ENCODE assay signal across 20 mouse cellular contexts in the genomic region with DNA sequence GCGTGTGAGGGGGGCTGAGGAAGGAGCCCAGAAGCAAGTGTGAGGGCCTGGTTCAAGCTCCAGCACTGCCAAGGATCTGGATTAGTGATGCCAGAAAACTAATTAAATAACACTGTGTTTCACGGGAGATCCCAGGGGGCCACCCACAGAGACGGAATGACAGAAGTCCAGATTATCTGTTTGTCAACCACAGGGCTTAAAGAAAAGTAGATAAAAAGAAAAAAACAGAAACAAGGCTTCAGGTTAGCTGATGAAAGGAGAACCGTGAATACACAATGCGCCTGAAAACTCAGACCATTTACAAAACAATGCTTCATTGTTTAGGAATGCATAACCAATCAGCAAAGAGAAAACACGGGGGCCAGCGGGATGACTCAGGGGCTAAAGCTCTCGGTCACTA. TPM values are rescaled to one million over a fixed set of nuclear protein-coding genes. Genes with fewer than 3 reads are reported as not detected.
A peak's percentile ranks its signal among the peaks of the same experiment; 100 is the strongest.
DNase-seq lines count a peak whose midpoint lies in the region; ATAC-seq lines count a peak whose summit lies in the region.
"Had no signal": no experiment of that assay in that cellular context is flagged by ENCODE, and none has a peak within 500 bp of the region (broad histone marks: within the 10 kb centered on the region; RNA-seq: fewer than 3 reads in every experiment).

No protein-coding gene starts in this region.

- no peaks in the 10 kb centered on the region for H3K36me3 ChIP-seq in embryonic facial prominence, embryonic 14.5 days (ENCODE audit: control insufficient read depth, insufficient read depth, low read length)
- H3K36me3 ChIP-seq: kidney, embryonic 15.5 days; limb, embryonic 10.5 days; liver, embryonic 13.5 days; stomach, embryonic 15.5 days had no signal

- H3K4me1 ChIP-seq in embryonic facial prominence, embryonic 14.5 days (ENCODE audit: control insufficient read depth, insufficient read depth, low read length), result peaks cover 5% of the 10 kb centered on the region; the same call in 1 of the 2 replicates
- H3K4me1 ChIP-seq: liver, embryonic 13.5 days had no signal

- 6% methylated on average over 8 of the region's 8 CpGs for WGBS in embryonic facial prominence, embryonic 14.5 days

- H3K27me3 ChIP-seq in embryonic facial prominence, embryonic 14.5 days (replicated peaks; ENCODE audit: control insufficient read depth, insufficient read depth, low read length), result peaks cover 16% of the 10 kb centered on the region

- H3K4me3 ChIP-seq in embryonic facial prominence, embryonic 14.5 days (ENCODE audit: low read depth, low read length), result no peak overlapping the region
- H3K4me3 ChIP-seq: erythroblast, embryonic 14.5 days; kidney, embryonic 15.5 days; limb, embryonic 10.5 days; liver, embryonic 13.5 days; neural tube, embryonic 12.5 days; stomach, embryonic 15.5 days had no signal

- no peaks in the 10 kb centered on the region for H3K9me3 ChIP-seq in embryonic facial prominence, embryonic 14.5 days (ENCODE audit: control insufficient read depth, low read length)
- H3K9me3 ChIP-seq: kidney, embryonic 15.5 days; limb, embryonic 10.5 days; liver, embryonic 13.5 days; neural tube, embryonic 12.5 days; stomach, embryonic 15.5 days had no signal

- peak; percentile 27 to 37 for DNase-seq in cerebellum, adult 18-20 months
- no peak for DNase-seq in cerebellum, adult 11 months
- DNase-seq in heart, adult 11 months, result peak; percentile 28
- DNase-seq in heart, adult 8-10 months (ENCODE audit: low spot score), result no peak
- DNase-seq in ES-CJ7 (ENCODE audit: low read depth, low spot score), result peak; percentile 95
- DNase-seq in embryonic facial prominence, embryonic 14.5 days (ENCODE audit: low spot score), result peak; percentile 26
- no peak for DNase-seq in layer of hippocampus, postnatal 36 days
- DNase-seq: heart, postnatal 10 days; layer of hippocampus, adult 9-11 months; liver, embryonic 13.5 days; lung, postnatal 10 days; thymus, postnatal 14 days had no signal

- ATAC-seq in embryonic facial prominence, embryonic 14.5 days (ENCODE audit: low read depth), result no peak
- no peak for ATAC-seq in megakaryocyte progenitor cell, adult 5-6 weeks (replicated peaks; ENCODE audit: poor library complexity)
- ATAC-seq: inflammation-experienced regulatory T-cells, adult 6 months had no signal

- no peak overlapping the region for H3K9ac ChIP-seq in embryonic facial prominence, embryonic 14.5 days (ENCODE audit: low read depth, low read length)
- H3K9ac ChIP-seq: kidney, embryonic 15.5 days; liver, embryonic 13.5 days; neural tube, embryonic 12.5 days; stomach, embryonic 15.5 days had no signal

- H3K4me2 ChIP-seq in embryonic facial prominence, embryonic 14.5 days (ENCODE audit: low read depth, low read length), result no peak overlapping the region
- H3K4me2 ChIP-seq: kidney, embryonic 15.5 days; liver, embryonic 13.5 days; neural tube, embryonic 12.5 days; stomach, embryonic 15.5 days had no signal

- no peak overlapping the region for H3K27ac ChIP-seq in embryonic facial prominence, embryonic 14.5 days (replicated peaks; ENCODE audit: low read depth, low read length)
- H3K27ac ChIP-seq: kidney, embryonic 15.5 days; limb, embryonic 10.5 days; liver, embryonic 13.5 days; neural tube, embryonic 12.5 days; stomach, embryonic 15.5 days had no signal

RNA-seq across cellular contexts. Expression of gene Ap3b2, which starts 12.9 kb away (rescaled TPM):
- not detected for total RNA-seq in heart, adult 8-10 months (2022)
- polyA plus RNA-seq in embryonic facial prominence, embryonic 14.5 days (2014; fragmentation: Nextera tagmentation; extraction: Ambion mirVana), result 4.9 and 7.2 TPM in 2 replicates
- total RNA-seq in layer of hippocampus, postnatal 36 days (2021), result 100 to 1,000 TPM; 163 to 170 TPM
- not detected in 2 replicates for total RNA-seq in megakaryocyte progenitor cell, adult 5-6 weeks (2015)
- total RNA-seq in megakaryocyte progenitor cell, adult 5-6 weeks (2017), result not detected in 2 replicates
- total RNA-seq: granulocyte monocyte progenitor cell, adult 5-6 weeks had no signal
- polyA plus RNA-seq: erythroblast, embryonic 14.5 days; inflammation-experienced regulatory T-cells, adult 6 months had no signal

RNA-seq across cellular contexts. Expression of gene BC048679, which starts 17.3 kb away (rescaled TPM):
- under 1 TPM in 1 of 4 experiments, not detected in 3; 0.80 TPM for total RNA-seq in heart, adult 8-10 months (2022)
- polyA plus RNA-seq in embryonic facial prominence, embryonic 14.5 days (2014; fragmentation: Nextera tagmentation; extraction: Ambion mirVana), result not detected in 2 replicates
- total RNA-seq in layer of hippocampus, postnatal 36 days (2021), result not detected
- not detected in 2 replicates for total RNA-seq in megakaryocyte progenitor cell, adult 5-6 weeks (2015)
- total RNA-seq in megakaryocyte progenitor cell, adult 5-6 weeks (2017), result not detected in 2 replicates
- total RNA-seq: granulocyte monocyte progenitor cell, adult 5-6 weeks; heart, postnatal 10 days had no signal
- polyA plus RNA-seq: erythroblast, embryonic 14.5 days; inflammation-experienced regulatory T-cells, adult 6 months; kidney, embryonic 15.5 days; limb, embryonic 10.5 days; liver, embryonic 13.5 days; neural tube, embryonic 12.5 days; stomach, embryonic 15.5 days had no signal

RNA-seq across cellular contexts. Expression of gene Cpeb1, which starts 25.5 kb away (rescaled TPM):
- total RNA-seq in heart, adult 8-10 months (2022), result 10 to 100 TPM; 16.6 to 21.5 (median 20.8) TPM
- polyA plus RNA-seq in embryonic facial prominence, embryonic 14.5 days (2014; fragmentation: Nextera tagmentation; extraction: Ambion mirVana), result 2.4 and 3.4 TPM in 2 replicates
- 100 to 1,000 TPM; 108 to 115 TPM for total RNA-seq in layer of hippocampus, postnatal 36 days (2021)
- total RNA-seq in megakaryocyte progenitor cell, adult 5-6 weeks (2015), result not detected in 2 replicates
- not detected in 2 replicates for total RNA-seq in megakaryocyte progenitor cell, adult 5-6 weeks (2017)
- total RNA-seq: granulocyte monocyte progenitor cell, adult 5-6 weeks had no signal
- polyA plus RNA-seq: erythroblast, embryonic 14.5 days; limb, embryonic 10.5 days had no signal

Comparison
In these comparisons a context has a peak if more than half of its experiments do, and no peak if none do; other contexts are left out.
1. DNase-seq: peak in cerebellum, adult 18-20 months (2 of 2), heart, adult 11 months (single experiment), ES-CJ7 (single experiment) and embryonic facial prominence, embryonic 14.5 days (single experiment); none in cerebellum, adult 11 months (single experiment), heart, adult 8-10 months (single experiment) and layer of hippocampus, postnatal 36 days (0 of 2).
2. RNA of gene Ap3b2, which starts 12.9 kb away (total RNA-seq): 163 to 170 TPM in layer of hippocampus, postnatal 36 days; not detected in heart, adult 8-10 months and not detected in megakaryocyte progenitor cell, adult 5-6 weeks; every median in the first group is over 100 times any median in the second.
3. RNA of gene Cpeb1, which starts 25.5 kb away (total RNA-seq): 108 to 115 TPM in layer of hippocampus, postnatal 36 days and 16.6 to 21.5 TPM in heart, adult 8-10 months; not detected in megakaryocyte progenitor cell, adult 5-6 weeks; every median in the first group is over 10 times any median in the second.